Mouse (Mus musculus): ENCODE data around the gene Dusp28. TPM values are rescaled to one million over a fixed set of nuclear protein-coding genes. Genes with fewer than 3 reads are reported as not detected.

Dusp28 gene
- polyA plus RNA-seq, 1 experiment from 2014 or later: 11.5 TPM

DNA sequence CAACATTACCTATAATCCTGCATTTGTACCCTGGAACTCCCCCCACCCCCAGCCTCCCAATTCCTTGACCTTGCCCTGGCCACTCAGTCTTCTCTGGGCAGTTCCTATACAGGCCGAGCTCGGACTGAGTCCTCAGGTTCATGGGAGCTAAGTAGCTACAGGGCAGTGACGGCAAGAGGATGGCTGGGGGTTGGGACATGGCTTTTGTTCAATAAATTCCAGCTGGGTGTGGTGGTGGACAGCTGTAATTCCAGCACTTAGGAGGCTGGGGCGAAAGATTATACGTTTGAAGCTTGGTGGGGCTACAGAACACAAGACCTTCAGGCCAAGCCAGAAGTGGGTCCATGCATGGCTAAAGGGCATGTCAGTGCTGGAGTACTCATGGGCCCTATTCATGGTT, 26.7 kb upstream of the Dusp28 start:
- Histone ChIP-seq H3K36me3 (no peaks in the 10 kb centered on the region), H3K27ac (no peak overlapping the region), H3K4me3 (no peak overlapping the region), H3K4me2 (no peak overlapping the region), H3K4me1 (no peaks in the 10 kb centered on the region), H3K9me3 (no peaks in the 10 kb centered on the region), H3K9ac (no peak overlapping the region), H3K27me3 (no peaks in the 10 kb centered on the region)
- WGBS: 66% methylated on average over 5 of the region's 5 CpGs
- ATAC-seq (ENCODE audit: borderline replicate concordance, extremely low read depth, low FRiP score, low TSS enrichment): no peak

DNA sequence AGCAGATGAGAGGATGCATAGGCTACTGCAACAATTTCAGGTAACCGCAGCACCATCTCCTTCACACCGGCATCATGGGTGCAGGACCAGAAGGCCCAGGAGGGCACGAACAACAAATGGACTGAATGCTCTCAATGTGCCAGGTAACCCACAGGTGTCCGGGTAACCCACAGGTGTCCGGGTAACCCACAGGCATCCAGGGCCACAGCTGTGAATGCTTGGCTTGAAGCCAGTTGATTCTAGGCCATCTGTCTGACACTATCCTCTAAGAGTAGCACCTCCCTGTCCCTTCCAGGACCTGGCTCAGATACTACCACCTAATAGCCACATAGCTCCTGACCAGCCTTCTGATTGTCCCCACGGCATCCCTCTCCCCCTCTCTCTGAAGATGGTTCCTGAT, 24.8 kb upstream of the Dusp28 start:
- no peak overlapping the region for H3K4me2 ChIP-seq
- no peak overlapping the region for H3K9ac ChIP-seq
- ATAC-seq (ENCODE audit: borderline replicate concordance, extremely low read depth, low FRiP score, low TSS enrichment): no peak
- H3K36me3 ChIP-seq: no peaks in the 10 kb centered on the region
- no peaks in the 10 kb centered on the region for H3K9me3 ChIP-seq
- H3K4me3 ChIP-seq: no peak overlapping the region
- H3K27ac ChIP-seq: no peak overlapping the region
- no peaks in the 10 kb centered on the region for H3K27me3 ChIP-seq
- WGBS: 84% methylated on average over 6 of the region's 6 CpGs
- no peaks in the 10 kb centered on the region for H3K4me1 ChIP-seq

DNA sequence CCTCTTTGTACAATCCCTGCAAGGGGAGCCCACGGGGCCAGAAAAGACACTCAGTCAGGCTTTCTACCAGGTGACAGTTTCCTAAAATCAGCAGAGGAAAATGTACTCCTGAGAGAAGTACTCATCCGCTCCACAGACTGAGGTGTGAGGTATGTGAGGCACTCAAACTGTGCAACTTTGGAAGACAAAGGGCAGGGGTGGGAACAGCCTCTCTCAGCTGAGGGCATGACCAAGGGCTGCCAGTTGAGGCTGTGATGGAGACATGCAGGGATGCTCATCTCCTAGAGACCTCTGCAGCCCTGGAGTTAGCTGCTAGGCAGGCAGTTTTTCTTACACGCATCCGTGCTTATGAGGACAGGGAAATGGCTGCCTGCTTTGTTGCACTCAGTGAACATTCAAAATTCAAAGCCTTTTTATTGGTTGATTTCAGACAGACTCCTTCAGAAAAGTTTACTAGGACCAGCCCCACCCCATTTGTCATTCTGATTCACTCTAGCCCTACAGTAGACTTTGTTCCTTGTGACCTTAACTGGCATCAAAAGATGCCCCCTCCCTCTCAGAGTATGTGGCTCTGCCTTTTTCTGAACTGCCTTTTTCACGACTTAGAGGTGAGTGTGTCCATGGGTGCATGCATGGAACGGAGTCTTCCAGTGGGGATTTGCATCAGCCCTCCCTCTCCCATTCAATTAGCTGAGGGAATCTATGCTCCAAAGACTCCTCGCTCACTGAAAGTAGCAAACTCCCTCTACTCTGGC, 17.7 kb upstream of the Dusp28 start:
- H3K36me3 ChIP-seq: no peaks in the 10 kb centered on the region
- H3K27me3 ChIP-seq: no peaks in the 10 kb centered on the region
- 62% methylated on average over 7 of the region's 7 CpGs for WGBS
- no peak for ATAC-seq (ENCODE audit: borderline replicate concordance, extremely low read depth, low FRiP score, low TSS enrichment)
- H3K9me3 ChIP-seq: no peaks in the 10 kb centered on the region
- H3K4me3 ChIP-seq: no peak overlapping the region
- H3K27ac ChIP-seq: no peak overlapping the region
- H3K4me1 ChIP-seq: no peaks in the 10 kb centered on the region
- no peak overlapping the region for H3K4me2 ChIP-seq
- no peak overlapping the region for H3K9ac ChIP-seq

GRCm38 (mm10) chr1:92892791-92893190, 14.0 kb upstream of the Dusp28 start:
- H3K4me2 ChIP-seq: no peak overlapping the region
- H3K36me3 ChIP-seq: no peaks in the 10 kb centered on the region
- H3K27me3 ChIP-seq: no peaks in the 10 kb centered on the region
- H3K4me1 ChIP-seq: no peaks in the 10 kb centered on the region
- no peaks in the 10 kb centered on the region for H3K9me3 ChIP-seq
- no peak overlapping the region for H3K9ac ChIP-seq
- no peak overlapping the region for H3K27ac ChIP-seq
- 58% methylated on average over 3 of the region's 3 CpGs for WGBS
- H3K4me3 ChIP-seq: no peak overlapping the region
- no peak for ATAC-seq (ENCODE audit: borderline replicate concordance, extremely low read depth, low FRiP score, low TSS enrichment)

GRCm38 (mm10) chr1:92893896-92894295, 12.9 kb upstream of the Dusp28 start:
- H3K27me3 ChIP-seq: no peaks in the 10 kb centered on the region; the same call in 1 of the 2 replicates
- H3K4me1 ChIP-seq: no peaks in the 10 kb centered on the region
- no peaks in the 10 kb centered on the region for H3K36me3 ChIP-seq
- no peak overlapping the region for H3K4me3 ChIP-seq
- no peak overlapping the region for H3K9ac ChIP-seq
- H3K27ac ChIP-seq: no peak overlapping the region
- ATAC-seq (ENCODE audit: borderline replicate concordance, extremely low read depth, low FRiP score, low TSS enrichment): no peak
- 60% methylated on average over 3 of the region's 3 CpGs for WGBS
- H3K4me2 ChIP-seq: no peak overlapping the region
- no peaks in the 10 kb centered on the region for H3K9me3 ChIP-seq

- Histone ChIP-seq H3K4me3 (no peak overlapping the region), H3K4me1 (no peaks in the 10 kb centered on the region), H3K9ac (no peak overlapping the region), H3K27ac (no peak overlapping the region), H3K36me3 (no peaks in the 10 kb centered on the region), H3K27me3 (peaks cover 8% of the 10 kb centered on the region; the same call in 1 of the 2 replicates), H3K4me2 (no peak overlapping the region), H3K9me3 (no peaks in the 10 kb centered on the region)
- no peak for ATAC-seq (ENCODE audit: borderline replicate concordance, extremely low read depth, low FRiP score, low TSS enrichment)
- 9% methylated on average over 3 of the region's 3 CpGs for WGBS
Measured at GRCm38 (mm10) chr1:92895089-92895488, 11.7 kb upstream of the Dusp28 start.

DNA sequence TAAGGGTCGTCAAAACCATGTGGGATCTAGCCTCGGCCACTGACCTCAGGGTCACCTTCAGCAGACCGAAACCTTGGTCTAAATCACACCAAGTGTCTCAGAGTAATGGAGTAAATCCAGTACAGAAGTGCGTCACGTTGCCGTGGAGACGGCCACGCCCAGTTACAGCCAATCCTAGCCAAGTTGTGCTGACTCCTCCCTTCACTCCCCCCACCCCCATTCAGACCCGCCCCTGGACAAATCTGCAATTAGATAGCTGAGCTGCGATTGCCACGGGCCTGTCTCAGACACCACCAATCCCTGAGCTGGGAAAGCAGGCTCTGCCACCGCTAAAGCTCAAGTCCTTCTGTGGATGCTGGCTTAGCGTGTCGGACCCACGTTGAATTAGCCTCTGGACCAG, 4.0 kb upstream of the Dusp28 start, which contains the start of gene Ankmy1:
Gene Ankmy1, minus strand, starts transcription at position 121 of the 400 bp plus-strand sequence.
- Histone ChIP-seq H3K4me2 (peak within 1 kb of the TSS; percentile 53), H3K27ac (no peak within 1 kb of the TSS), H3K4me3 (peak within 1 kb of the TSS; percentile 21), H3K9me3 (no peaks in the 10 kb centered on the region), H3K36me3 (no peaks in the 10 kb centered on the region), H3K9ac (no peak within 1 kb of the TSS), H3K27me3 (peaks cover 25% of the 10 kb centered on the region), H3K4me1 (peaks cover 18% of the 10 kb centered on the region)
- ATAC-seq (ENCODE audit: borderline replicate concordance, extremely low read depth, low FRiP score, low TSS enrichment): peak; percentile 49; the same call in 1 of the 2 replicates
- under 1% methylated on average over 15 of the region's 15 CpGs for WGBS

DNA sequence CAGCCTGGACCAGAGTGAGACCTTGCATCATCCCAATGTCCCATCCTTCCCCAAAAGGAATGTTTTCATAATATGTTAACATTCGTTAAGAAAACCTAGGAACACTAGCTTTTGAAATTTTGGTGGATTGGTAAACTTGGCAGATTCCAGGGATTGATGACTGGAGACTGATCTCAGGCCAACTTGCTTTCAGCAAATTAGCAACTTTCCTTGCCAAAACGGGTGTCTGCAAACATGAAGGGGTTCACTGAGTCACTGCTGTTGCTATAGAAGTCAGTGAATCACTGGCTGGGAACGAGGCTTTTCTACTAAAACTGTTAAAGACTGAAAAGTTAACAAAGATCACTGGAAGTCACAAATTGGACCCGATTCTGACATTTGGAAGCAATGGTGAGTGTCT, 3.2 kb upstream of the Dusp28 start:
- Histone ChIP-seq H3K27ac (no peak overlapping the region), H3K36me3 (no peaks in the 10 kb centered on the region), H3K27me3 (peaks cover 25% of the 10 kb centered on the region), H3K9me3 (no peaks in the 10 kb centered on the region), H3K9ac (no peak overlapping the region), H3K4me2 (no peak overlapping the region), H3K4me3 (no peak overlapping the region), H3K4me1 (peaks cover 22% of the 10 kb centered on the region)
- 59% methylated on average over 4 of the region's 4 CpGs for WGBS
- ATAC-seq (ENCODE audit: borderline replicate concordance, extremely low read depth, low FRiP score, low TSS enrichment): no peak

GRCm38 (mm10) chr1:92905703-92906310, 974 bp upstream of the Dusp28 start:
- H3K4me2 ChIP-seq: no peak overlapping the region
- WGBS: 92% methylated on average over 2 of the region's 2 CpGs
- ATAC-seq (ENCODE audit: borderline replicate concordance, extremely low read depth, low FRiP score, low TSS enrichment): no peak
- H3K4me3 ChIP-seq: no peak overlapping the region
- peaks cover 32% of the 10 kb centered on the region for H3K4me1 ChIP-seq
- no peak overlapping the region for H3K9ac ChIP-seq
- H3K36me3 ChIP-seq: no peaks in the 10 kb centered on the region
- H3K9me3 ChIP-seq: no peaks in the 10 kb centered on the region
- no peak overlapping the region for H3K27ac ChIP-seq
- H3K27me3 ChIP-seq: peaks cover 16% of the 10 kb centered on the region

- WGBS: 37% methylated on average over 20 of the region's 20 CpGs
- ATAC-seq (ENCODE audit: borderline replicate concordance, extremely low read depth, low FRiP score, low TSS enrichment): no peak
- H3K27me3 ChIP-seq: no peaks in the 10 kb centered on the region
Measured at GRCm38 (mm10) chr1:92907632-92908360, 1.0 kb downstream of the Dusp28 start.

GRCm38 (mm10) chr1:92908664-92909063, 1.9 kb downstream of the Dusp28 start:
- H3K36me3 ChIP-seq: no peaks in the 10 kb centered on the region
- H3K9me3 ChIP-seq: no peaks in the 10 kb centered on the region
- peaks cover 35% of the 10 kb centered on the region for H3K4me1 ChIP-seq
- no peak overlapping the region for H3K9ac ChIP-seq
- 94% methylated on average over 3 of the region's 3 CpGs for WGBS
- H3K27ac ChIP-seq: no peak overlapping the region
- no peak overlapping the region for H3K4me3 ChIP-seq
- H3K4me2 ChIP-seq: no peak overlapping the region
- H3K27me3 ChIP-seq: no peaks in the 10 kb centered on the region
- ATAC-seq (ENCODE audit: borderline replicate concordance, extremely low read depth, low FRiP score, low TSS enrichment): no peak

More at GRCm38 (mm10) chr1:92907632-92908360, 1.0 kb downstream of the Dusp28 start:
- H3K4me1 ChIP-seq: peaks cover 41% of the 10 kb centered on the region
- H3K27ac ChIP-seq: peak overlapping the region; percentile 87
- H3K9ac ChIP-seq: peak overlapping the region; percentile 55
- H3K4me3 ChIP-seq: peak overlapping the region; percentile 55
- peak overlapping the region; percentile 74 for H3K4me2 ChIP-seq
- no peaks in the 10 kb centered on the region for H3K36me3 ChIP-seq
- H3K9me3 ChIP-seq: no peaks in the 10 kb centered on the region

GRCm38 (mm10) chr1:92909068-92909467, 2.3 kb downstream of the Dusp28 start:
- Histone ChIP-seq H3K4me3 (no peak overlapping the region), H3K9ac (no peak overlapping the region), H3K27ac (no peak overlapping the region), H3K4me1 (peaks cover 35% of the 10 kb centered on the region), H3K4me2 (no peak overlapping the region), H3K27me3 (no peaks in the 10 kb centered on the region), H3K36me3 (no peaks in the 10 kb centered on the region; the same call in 1 of the 2 replicates), H3K9me3 (no peaks in the 10 kb centered on the region)
- 67% methylated on average over 4 of the region's 4 CpGs for WGBS
- no peak for ATAC-seq (ENCODE audit: borderline replicate concordance, extremely low read depth, low FRiP score, low TSS enrichment)

All from lung, embryonic 15.5 days (tissue).